Mouse (Mus musculus): ENCODE results near the gene Fbln2.

Gene Fbln2

DNA sequence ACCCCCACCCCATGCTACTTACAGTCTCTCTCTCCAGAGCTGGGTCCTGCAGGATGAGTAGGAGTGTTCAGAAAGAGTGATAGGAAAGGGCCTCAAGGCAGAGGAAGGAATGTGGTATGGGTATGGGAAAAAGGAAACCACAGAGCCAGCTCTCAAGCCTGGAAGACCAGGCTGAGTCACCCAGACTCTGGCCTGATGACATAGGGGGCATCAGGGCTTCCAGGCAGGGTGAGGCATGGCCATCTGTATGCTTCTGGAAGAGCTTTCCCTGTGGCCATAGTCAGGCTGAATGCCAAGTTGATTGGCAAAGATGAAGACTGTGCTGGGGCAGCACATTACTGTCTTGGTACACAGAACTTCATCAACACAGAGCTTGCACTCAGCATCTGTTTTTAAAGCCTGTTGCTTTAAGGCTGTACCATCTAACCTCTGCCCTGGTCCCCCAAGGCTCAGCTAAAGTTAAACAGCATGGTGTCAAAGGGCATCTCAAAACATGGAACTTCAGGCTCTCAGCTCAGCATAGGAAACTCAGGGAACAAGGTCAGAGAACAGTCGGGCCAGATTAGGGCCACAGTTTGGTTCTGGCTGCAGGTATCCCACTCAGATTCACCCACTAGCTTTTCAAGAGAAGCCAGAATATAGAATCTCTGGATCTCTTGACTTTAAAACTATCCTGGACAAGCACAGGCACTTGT, 19.3 kb upstream of the Fbln2 start:
- DNase-seq (ENCODE audit: low read depth, low spot score): no peak

DNA sequence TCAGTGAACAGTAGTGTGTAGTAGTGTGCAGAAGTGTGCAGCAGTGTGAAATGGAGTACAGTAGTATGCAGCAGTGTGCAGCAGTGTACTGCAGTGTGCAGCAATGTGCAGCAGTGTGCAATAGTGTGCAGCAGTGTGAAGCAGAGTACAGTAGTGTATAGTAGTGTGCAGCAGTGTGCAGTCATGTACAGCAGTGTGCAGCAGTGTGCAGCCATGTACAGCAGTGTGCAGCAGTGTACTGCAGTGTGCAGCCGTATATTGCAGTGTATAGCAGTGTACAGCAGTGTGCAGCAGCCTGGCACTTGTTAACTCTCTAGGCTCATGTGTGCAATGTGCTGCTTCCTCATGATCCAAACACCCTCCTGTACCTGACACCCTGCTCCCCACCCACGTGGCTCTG, 13.8 kb upstream of the Fbln2 start:
- no peak for DNase-seq (ENCODE audit: low read depth, low spot score)

- no peak for DNase-seq (ENCODE audit: low read depth, low spot score)
These were observed 11.6 kb upstream of the Fbln2 start for GRCm38 (mm10) chr6:91200429-91201188.

- no peak for DNase-seq (ENCODE audit: low read depth, low spot score)
These were observed 10.3 kb upstream of the Fbln2 start for GRCm38 (mm10) chr6:91201881-91202341.

DNA sequence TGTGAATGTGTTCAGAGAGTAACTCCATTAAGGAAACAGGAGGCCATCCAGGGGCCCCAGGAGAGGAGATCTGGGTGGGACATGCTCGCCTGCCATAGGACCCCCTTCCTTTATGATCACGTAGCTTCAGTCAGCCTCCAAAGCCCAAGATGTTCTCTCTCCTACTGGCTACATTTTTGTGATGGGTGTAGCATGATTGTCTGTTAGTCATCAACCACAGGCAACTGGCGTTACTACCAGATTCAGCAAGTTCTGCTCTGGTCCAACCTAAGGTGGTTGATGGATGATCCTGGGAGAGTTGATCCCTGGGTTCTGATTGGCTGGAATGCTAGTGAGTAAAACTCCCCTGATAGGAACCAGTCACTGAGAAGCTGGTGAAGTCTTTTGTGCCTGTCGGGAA, 9.7 kb upstream of the Fbln2 start:
- DNase-seq (ENCODE audit: low read depth, low spot score): no peak

GRCm38 (mm10) chr6:91205346-91205745, 6.9 kb upstream of the Fbln2 start:
- DNase-seq (ENCODE audit: low read depth, low spot score): no peak

GRCm38 (mm10) chr6:91205791-91206190, 6.5 kb upstream of the Fbln2 start:
- no peak for DNase-seq (ENCODE audit: low read depth, low spot score)

DNA sequence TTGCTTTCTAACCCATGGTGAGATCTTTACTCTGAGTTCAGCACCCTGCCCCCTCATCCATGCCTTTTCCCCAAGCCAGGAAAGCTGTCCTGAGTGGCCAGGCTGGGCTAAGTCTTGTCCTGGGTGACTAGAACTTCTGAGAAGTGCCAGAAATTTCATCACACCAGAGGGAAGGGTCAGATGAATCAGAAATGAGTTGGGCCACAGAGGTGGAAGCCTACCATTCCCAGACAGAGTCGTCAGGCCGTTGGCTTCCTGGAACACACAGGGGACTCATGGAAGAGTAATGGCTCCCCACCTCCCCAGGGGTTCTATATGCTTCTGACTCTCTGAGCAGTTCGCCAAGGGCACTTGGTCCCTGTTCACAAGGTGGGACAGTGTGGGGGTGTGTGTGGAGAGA, 4.8 kb upstream of the Fbln2 start:
- DNase-seq (ENCODE audit: low read depth, low spot score): no peak

DNA sequence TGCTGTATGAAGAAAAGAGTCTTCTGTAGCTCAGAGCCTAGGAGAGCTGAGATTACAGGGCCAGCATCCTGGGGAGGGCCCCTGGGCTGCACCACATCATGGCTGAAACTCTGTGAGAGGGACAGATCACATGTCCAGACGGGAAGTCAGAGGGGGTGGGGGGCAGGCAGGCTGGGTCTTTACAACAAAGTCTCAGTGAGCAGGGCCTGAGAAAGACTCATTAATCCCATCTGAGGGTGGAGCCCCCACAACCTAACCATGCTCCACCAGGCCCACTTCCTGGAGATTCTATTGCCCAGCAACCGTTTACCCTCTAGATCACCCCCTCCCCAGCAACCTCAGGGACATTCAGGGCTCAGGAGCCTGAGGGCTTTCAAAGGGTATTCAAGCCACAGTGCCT, 2.5 kb upstream of the Fbln2 start:
- DNase-seq (ENCODE audit: low read depth, low spot score): no peak

- DNase-seq (ENCODE audit: low read depth, low spot score): no peak
These were observed 1.4 kb upstream of the Fbln2 start for GRCm38 (mm10) chr6:91210852-91211251.

DNA sequence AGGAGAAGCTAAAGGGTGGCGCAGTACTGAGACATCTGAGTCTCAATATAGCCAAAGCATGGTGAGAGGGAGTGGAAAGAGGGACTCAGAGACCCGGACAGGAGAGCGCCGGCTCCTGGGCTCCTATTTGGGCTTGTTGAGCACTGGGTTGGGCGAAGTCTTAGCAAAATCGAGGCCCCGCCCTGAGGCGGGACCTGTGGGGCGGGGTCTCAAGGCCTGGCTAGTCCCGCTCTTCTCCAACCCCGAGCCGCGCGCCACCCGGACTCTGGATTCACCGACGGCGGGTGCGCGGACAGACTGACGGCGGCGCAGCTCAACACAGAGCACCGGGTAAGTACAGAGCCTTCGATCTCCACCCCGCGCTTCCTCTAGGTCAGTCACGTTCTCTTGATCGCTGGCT, 316 bp downstream of the Fbln2 start:
- peak; percentile 62 for DNase-seq (ENCODE audit: low read depth, low spot score)

GRCm38 (mm10) chr6:91213287-91214218, 1.3 kb downstream of the Fbln2 start:
- DNase-seq (ENCODE audit: low read depth, low spot score): no peak

DNA sequence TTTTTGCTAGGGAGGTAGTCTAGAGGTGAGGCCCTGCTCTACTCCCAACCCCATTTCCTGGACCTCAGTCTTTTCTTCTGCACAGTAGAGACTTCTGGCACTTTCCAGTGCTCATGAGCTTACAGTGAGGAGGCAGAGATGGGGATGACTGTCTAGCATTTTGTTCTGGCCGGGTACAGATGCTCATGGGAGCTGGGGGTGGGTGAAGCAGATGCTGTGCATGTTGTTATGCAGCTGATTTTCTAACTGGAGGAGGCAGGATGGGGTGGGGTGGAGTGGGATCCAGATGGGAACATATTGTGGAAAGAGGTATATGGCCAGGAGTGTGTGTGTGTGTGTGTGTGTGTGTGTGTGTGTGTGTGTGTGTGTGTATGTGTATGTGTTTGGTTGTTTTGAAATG, 3.2 kb downstream of the Fbln2 start:
- DNase-seq (ENCODE audit: low read depth, low spot score): no peak

GRCm38 (mm10) chr6:91218445-91218844, 6.2 kb downstream of the Fbln2 start:
- no peak for DNase-seq (ENCODE audit: low read depth, low spot score)

DNA sequence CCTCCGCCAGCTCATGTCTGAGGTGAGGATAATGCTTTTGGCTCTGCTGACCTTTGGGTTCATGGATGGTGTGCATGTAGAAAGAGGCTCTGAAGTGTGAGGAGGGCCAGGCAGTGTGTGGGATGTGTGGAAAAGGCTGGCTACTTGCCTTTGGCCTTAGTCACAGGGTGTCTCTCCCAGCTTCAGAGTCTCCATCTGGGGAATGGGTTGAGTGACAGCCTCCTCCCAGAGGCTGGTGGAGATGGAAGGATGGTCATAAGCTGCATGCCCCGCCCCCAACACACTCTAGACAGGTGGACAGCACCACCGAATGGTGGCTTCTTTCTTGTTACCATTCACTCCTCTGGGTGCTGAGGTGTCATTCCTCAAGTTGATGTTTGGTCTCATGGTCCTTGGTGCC, 6.6 kb downstream of the Fbln2 start:
- no peak for DNase-seq (ENCODE audit: low read depth, low spot score)

DNA sequence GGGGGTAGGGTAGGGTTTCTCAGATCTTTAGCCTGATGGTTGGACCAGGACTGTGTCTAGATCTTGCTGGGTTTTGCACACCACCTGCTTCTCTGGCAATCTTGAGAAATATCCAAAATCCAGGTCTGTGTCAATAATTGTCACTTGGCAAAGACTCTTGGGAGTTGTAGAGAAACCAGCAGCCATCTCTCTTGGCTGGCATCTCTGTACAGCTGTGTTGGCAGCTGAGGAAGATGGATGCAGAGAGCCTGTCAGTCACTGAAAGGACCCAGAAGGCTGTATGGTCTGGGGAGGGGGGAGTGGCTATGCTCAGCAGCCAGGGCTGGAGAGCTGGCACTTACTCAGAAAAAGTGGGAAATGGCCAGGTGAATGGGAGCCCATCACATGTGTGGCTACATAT, 7.8 kb downstream of the Fbln2 start:
- no peak for DNase-seq (ENCODE audit: low read depth, low spot score)

- peak; percentile 45 for DNase-seq (ENCODE audit: low read depth, low spot score)
These were observed 8.8 kb downstream of the Fbln2 start for GRCm38 (mm10) chr6:91221094-91221493.

GRCm38 (mm10) chr6:91222694-91223346, 10.6 kb downstream of the Fbln2 start:
- no peak for DNase-seq (ENCODE audit: low read depth, low spot score)

DNA sequence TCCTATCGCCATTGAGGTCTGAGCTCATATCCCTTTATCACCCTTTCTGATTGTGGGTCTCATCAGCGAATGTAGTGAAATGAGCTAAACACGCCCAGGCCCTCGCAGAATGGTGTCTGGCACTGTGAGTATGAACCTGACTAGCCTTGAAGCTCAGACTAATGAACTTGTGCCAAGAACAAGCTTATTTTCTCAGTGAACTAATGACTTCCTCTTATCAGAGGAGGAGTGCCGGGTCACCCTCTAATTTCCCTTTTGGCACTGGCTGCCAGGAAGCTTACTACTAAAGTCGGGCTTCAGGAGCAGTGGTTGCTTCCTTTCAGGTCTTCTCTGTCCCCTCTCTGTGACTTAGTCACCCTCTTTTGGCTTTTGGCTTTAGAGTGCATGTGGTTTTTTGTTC, 12.7 kb downstream of the Fbln2 start:
- DNase-seq (ENCODE audit: low read depth, low spot score): no peak

- DNase-seq (ENCODE audit: low read depth, low spot score): no peak
These were observed 13.1 kb downstream of the Fbln2 start for GRCm38 (mm10) chr6:91225346-91225745.

GRCm38 (mm10) chr6:91226058-91226457, 13.8 kb downstream of the Fbln2 start:
- no peak for DNase-seq (ENCODE audit: low read depth, low spot score)

- no peak for DNase-seq (ENCODE audit: low read depth, low spot score)
These were observed 16.7 kb downstream of the Fbln2 start for GRCm38 (mm10) chr6:91228980-91229379.
